Mouse (Mus musculus) layer of hippocampus, postnatal 36 days (tissue): Measurements from ENCODE around the gene Mef2d. TPM values are rescaled to one million over a fixed set of nuclear protein-coding genes. Genes with fewer than 3 reads are reported as not detected.

Experiments used
- DNase-seq, 2 experiments: peaks; one replicate each; pipeline ENCODE4 v3.0.0; 2022
- total RNA-seq, 2 experiments: library from RNA; stranded (reverse); gene quantifications; 2 replicates each; pipeline ENCODE4 v1.2.3; 2021

The Mef2d gene
- total RNA-seq, 2 experiments from 2014 or later = 191 to 207 TPM

DNA sequence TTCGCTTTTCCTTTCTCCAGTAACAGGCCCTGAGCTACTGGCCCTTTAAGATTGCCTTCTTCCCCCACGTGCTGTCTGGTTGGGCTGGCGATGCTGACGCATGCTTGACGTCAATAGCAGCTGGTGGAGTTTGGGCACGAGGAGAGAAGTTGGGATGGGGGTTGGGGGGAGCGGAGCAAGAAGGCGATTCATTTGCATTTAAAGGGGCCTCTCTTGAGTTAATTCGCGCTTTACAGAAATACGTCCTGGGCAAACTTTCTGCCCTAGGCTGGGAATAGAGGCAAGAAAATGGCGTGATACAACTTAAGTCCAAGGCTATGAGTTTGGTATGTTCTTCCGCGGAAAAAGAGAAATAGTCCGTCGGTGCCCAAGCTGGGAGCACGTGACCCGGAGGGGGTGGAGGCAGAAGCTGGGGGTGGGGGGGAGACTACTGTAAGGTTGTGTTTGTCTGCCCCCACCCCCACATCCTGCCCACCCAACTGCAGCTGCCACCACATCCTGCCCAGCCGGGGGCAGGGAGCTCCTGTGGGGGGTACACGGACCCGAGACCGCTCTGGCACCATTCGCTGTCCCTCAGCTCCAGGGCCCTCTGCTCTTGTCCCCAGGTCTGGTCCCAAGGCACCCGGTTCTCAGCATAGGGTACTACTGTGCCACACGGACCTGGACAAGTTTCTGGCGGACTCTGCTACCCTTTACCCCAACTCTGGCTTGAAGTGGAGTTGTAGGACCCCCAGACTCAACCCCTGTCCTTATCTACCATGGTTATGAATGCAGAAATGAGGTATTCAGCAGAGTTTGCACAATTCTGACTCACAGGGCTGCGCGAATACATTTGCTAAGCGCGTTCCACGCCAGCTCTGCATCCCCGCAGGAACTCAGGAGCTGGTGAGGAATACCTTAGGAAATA, 3.6 kb upstream of the Mef2d start:
- DNase-seq = peak; percentile 96 to 97

DNA sequence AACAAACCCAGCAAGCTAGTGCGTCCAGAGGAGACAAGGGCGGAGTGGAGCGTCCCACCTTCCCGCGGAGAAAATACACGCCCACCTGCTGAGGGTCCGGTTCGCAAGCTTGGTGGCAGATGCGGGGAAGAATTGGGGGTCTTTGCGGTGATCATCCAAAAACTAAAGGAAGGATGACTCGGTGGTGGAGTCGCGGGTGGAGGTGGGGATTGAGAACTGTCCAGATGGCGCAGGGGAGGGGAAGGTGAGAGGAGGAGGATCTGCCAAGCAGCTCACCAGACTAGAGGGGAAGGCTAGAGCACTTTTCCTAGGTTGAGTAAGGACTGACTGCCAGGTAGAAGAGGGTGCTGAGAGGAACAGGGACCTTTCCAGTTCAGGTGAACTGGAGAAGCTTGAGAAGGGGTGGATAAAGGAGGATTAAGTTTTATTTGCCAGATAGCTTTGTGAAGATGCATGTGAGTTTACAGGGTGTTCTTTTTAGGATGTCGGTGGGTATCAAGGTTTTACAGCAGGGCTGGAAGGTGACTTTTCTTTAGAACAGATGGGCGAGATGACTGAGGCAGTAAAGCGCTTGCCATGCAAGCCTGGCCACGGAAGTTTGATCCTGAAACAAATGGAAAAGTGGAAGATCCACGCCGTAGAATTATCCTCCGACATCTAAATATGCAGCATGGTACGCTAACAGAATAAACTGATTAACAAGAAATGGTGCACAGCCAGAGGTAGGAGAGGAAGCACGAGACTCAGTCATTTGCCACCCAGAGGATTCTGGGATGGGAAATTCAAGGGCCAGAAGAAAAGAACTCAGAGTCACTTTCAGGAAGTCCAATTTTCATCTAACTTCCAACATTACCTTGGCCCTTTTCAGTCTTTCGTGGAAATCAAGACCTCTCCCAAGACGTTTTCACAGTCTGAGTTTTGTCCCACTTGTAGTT, 2.7 kb upstream of the Mef2d start:
- no peak for DNase-seq

DNA sequence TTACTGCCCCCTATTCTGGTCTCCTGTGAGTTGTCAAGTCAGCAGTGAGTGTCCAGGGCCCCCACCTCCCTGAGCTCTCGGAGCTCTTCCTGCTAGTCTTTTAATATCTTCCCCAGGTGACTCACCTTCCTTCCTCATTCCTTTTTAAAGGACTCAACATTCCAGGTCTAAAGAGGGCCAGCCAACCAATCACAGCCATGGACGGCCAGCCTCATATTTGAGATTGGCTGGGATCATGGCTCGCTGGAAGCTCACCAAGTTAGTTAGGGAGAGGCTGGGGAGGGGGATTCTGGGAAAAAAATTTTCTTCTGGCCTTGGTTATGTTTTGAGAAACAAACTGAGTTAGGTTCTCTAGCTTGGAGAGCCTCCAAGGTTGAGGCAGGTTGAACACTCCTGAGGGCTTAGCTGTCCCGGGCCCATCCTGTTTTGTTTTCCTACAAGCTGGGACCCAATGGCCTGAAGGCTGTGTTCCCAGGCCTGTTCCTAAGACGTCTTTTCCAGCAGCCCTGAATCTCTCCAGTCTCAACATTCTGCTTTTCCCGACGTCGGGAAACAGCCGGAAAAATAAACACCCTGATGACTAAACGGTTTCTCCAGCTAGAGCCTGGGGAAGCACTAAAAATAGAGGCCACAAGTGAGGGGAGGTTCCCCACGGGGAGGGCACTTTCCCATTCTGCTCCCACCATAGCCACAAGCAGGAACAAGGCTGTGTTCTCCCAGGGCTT, 1.8 kb upstream of the Mef2d start:
- no peak for DNase-seq

DNA sequence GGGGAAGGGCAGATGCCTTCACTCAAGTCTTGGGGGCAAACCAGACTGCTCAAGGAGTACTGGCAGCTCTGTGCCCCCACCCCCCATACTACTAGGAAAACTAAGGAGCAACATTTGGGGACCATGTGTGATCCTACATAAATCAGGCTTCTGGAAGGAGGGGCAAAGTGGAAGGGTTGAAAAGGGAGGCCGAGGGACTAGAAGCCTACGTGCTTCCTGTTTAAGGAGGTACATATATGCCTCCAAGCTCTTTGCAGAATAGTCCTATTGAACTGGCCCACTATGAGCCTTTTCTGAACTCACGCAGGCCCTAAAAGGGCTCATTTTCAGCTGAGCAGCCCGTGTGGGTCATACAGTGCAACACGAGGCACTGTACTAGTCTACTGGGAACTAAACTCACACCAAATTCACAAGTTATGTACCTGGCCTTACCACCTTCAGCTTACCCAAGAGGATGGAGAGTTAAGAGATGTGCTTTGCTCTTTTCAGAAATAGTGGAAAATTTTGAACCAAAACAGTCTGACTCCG, 1.2 kb upstream of the Mef2d start:
- DNase-seq = no peak

DNA sequence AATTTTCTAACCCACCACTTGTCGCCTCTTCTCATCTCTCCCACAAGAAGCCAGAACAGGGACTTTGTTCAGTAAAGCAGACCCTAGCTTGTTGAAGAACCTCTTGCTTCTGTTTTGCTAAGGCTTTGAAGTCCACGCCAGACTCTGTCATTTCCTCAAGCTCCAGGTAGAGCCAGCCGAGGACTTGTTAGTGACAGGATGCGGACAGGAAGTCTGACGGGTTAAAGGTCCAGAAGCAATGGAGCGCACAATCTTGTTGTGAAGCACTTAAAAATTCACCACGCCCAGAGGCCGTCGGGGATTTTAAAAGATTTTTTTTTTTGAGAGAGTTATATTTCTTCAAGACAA, 759 bp upstream of the Mef2d start:
- no peak for DNase-seq

DNA sequence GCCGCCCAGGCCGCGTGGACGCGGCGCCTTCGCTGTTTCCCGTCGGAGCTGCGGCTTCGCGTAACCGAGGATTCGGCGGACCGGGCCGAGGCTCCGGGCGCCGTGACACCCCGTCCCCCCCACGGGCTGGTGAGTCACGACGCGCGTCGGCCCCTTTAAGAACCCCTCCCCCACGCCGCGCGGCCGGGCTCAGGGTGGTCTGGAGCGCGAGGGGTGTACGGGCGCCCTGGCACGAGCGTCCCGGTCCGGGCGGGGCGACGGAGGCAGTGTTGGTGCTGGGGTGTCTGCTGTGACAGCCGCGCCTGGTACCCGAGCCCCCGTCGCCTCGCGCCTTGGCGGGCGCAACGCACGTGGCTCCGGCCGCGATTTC, 359 bp downstream of the Mef2d start:
- DNase-seq = no peak

DNA sequence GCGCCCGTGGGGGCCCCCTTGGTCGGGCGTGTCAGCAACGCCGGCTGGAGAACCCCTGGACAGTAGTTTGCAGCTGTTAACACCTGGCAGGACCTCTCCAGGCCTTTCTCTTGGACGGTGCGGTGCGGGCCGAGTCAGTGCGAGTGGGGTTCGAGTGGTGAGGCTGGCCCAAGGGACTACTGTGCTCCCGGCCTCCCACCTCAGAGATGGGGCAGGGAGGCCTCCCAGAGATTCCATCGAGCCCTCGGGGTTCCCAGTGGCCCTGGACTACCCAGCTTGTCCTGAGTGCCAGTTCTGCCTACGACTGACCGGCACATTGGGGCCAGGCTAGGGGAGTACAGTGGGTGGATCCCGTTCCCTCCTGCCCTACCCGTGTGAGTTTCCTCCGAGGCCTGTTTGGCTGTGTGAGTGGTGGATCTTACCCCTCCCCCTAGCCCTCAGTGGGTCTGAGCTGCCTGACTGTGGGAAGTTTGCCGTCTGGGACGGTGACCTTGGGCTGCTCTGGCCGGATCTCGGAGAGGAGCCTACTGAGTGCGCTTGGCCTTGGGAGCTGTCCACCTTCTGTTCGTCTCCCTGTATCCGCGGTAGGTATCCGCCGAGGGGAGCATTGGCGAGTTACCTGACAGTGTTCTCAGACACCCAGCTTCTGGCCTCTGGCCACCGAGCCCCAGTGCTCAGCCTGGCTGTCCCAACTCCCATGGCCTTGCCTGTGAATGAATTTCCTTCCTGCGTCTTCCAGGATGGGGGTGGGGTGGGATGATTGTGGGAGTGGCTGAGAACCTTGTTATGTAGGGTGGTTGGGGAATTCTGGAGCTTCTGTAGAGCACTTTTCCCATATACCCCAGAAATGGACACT, 972 bp downstream of the Mef2d start:
- peak; percentile 55 to 67 for DNase-seq

DNA sequence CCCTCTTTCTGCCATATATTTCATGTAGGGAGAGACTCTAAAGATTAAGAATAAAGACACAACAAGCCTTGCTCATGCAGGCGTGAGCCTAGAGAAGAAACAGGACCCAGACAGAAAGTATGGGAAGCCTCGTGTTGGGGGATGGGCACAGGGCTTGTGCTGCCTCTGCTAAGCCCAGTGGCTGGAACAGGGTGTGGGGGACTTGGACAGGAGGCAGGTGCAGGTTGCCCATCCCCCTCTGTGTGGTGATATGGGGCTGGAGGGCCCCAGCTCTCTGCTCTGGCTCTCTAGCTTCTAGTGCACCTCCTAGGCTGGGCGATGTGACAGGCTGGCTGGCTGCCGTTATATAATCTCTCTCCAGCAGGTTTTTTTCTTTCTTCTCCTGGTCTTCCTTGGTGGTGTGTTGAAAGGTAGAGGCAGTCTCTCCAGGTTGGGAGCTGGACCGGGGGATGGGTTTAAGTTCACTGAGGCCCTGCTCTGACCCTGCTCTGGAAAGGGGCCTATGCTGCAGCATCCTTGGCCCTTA, 1.9 kb downstream of the Mef2d start:
- DNase-seq = peak in 1 of 2 experiments; percentile 36

DNA sequence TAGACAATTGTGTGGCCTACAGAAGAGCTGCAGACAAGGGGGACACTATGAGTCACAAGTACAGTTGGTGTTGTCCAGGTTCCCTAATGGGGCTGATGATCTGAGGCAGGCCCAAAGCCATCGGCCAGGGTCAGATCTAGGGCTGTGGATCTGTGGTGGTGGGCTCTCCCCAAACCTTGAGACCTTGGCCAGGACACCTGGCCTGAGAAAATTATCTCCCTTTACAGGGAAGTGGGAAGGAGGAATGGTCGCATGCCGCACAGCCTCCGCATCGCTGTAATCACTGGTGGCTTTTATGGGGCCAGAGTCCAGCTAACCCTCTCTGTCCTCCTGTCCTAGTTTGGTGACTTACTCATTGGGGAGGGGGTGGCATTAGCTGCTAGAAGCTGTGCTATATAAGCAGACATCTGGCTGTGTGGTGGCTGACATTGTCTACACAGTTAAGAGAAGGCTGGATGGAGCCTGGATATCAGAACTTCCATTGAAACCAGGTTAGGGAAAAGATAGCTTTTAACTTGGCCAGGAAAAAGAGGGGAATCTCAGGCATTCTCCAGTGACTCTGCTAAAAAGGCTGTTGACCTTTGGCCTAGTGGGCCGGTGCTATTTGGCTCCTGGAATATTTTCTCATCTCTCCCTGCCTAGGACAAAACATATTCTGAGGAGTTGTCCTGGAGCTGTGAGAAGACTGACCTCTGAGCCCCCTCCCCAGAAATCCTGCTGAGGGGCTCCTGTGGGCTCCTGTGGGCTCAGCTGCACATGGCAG, 2.7 kb downstream of the Mef2d start:
- DNase-seq = peak in 1 of 2 experiments; percentile 5

DNA sequence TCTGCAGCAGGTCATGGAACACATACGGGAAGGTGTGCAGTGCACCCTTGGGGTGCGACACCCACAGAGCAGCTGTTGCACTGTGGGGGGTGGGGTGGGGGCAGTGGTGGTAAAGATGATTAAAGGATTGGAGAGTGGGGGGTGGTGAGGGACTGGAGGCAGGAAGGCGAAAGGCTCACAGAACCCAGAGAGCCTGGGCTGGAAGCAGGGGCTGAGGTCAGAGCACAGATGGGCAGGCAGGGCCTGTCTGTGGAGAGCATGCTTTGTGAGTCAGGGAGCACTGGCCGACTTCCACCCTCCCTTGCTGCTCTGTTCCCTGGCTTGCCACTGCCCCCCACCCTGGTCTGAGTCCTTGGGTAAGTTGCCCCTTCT, 3.2 kb downstream of the Mef2d start:
- DNase-seq = no peak

DNA sequence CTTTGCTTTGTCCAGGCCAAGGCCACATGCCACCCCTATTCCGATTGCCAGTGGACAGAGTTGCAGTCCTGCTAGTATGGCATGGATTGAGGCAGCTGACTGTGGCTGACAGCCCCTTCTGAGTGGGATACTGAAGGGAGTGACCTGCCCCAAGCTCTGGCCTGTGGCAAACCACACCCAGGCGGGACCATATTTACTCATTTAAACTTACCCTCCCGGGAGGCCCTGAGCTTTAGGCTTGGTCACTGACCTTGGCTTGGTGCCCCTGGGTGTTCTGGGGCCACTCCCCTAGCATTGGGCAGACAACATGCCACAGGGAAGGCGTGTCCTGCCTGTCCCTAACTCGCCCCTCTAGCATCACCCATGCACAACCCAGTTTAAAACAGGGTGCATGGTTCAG, 3.8 kb downstream of the Mef2d start:
- no peak for DNase-seq

DNA sequence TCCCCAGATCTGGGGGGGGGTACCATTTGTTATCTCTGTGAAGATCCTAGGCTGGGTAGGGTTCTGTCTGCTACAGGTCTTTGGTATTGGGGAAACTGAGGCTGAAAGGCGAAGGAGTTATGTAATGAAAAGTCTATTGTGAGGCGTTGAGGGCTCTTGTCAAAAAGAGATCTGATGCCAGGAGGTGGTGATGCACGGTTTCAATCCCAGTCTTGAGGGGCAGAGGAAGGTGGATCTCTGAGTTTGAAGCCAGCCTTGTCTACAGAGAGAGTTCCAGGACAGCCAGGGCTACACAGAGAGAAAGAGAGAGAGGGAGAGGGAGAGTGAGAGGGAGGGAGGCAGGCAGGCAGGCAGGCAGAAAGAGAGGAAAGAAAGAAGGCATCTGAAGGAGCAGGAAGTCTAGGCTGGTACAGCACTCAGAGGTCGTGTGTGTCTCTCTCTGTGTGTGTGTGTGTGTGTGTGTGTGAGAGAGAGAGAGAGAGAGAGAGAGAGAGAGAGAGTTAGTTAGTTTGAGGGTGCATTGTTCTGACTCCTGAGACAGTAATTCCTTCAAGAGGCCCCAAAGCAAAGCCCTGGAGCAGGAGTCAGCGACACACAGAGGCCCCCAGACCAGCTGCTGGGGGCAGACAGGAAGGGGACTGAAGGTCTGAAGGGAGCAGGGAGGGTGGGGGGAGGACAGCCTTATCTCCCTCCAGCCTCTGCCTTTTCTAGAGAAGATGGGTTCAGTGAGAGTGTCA, 4.4 kb downstream of the Mef2d start:
- no peak for DNase-seq

DNA sequence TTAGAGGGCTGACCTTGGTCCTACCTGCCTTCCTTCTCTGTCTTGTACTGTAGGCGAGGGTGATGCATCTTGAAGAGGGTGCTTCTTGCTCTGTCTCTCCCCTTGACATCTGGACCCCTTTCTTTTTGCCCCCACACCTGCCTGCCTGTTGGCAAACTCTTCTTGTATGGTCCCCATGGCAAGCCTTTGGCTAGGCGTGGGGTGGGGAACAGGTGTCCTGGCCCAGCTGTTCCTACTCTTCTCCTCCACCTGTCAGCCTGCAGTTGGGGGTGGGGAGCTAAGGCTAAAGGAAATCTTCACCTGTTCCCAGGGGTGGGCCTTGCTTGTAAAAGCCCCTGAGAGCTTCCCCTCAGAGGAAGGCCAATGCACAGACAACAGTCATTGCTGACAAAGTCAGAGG, 5.3 kb downstream of the Mef2d start:
- no peak for DNase-seq

DNA sequence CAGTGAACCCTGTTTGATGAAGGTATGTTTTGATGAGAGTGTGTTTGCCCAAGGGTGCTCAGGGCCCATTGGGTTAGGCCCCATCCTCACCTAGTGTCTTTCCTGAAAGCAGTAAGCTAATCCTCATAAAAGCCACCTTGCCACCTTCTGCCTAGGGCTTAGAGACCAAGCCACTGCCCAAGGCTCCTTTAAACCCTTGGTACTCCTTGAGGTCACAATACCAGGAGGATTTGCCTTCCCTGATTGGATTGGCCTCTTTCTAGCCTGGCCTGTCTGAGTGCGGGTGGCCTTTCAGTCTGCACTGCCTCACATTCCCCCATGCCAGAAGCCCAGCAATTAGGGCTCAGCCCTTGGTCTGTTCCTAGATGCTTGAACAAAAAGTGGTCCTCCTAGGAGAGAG, 5.7 kb downstream of the Mef2d start:
- DNase-seq = no peak

DNA sequence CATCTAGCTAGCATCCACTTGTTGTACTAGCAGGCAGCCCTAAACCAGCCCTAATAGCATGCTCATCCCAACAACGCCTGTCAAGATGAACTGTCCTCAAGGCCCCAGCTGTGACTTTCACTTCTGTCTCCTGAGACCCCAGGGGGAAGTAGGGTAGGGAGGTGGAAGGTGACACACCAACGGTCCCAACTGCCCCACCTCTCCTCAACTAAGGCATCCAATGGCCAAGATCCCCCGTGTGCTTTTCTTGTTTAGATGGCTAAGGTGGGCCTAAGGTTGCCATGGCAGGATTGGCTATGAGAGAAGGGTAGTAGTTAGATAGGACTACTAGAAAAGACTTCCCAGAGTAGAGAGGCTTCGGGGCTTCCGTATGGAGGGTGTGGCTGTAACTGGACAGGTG, 6.2 kb downstream of the Mef2d start:
- no peak for DNase-seq

DNA sequence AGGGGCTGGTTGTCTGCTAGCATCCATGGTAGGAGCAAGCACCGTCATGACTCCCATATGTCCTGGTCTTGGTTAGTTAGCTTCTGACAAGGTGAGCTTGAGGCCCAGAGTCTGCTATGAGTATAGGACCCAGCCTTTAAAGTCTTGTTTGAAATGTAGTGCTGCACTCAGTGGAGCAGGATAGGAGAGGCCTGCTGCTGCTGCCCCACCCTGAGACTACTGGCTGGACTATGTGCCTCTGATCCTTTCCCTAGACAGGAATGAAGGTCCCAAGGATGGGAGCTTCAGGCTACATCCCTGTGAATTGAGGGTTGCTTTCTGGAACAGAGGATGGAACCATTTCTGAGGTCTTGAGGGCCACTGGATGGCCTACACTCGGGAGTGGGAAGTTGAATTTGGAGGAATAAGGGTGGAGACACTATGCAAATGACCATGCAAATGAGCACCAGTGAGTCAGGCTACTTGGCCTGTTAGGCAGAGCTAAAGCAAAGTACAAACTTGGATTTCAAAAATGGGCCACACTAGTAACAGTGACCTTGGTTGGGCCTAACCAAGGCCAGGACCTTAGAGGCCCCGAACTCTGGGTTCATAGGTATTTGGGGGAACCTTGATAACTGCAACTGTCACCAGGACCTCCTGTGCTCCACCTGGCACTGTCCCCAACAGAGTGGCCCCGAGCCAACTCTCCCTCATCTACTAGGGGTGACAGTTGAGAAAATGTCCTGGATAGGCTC, 6.8 kb downstream of the Mef2d start:
- DNase-seq = no peak

DNA sequence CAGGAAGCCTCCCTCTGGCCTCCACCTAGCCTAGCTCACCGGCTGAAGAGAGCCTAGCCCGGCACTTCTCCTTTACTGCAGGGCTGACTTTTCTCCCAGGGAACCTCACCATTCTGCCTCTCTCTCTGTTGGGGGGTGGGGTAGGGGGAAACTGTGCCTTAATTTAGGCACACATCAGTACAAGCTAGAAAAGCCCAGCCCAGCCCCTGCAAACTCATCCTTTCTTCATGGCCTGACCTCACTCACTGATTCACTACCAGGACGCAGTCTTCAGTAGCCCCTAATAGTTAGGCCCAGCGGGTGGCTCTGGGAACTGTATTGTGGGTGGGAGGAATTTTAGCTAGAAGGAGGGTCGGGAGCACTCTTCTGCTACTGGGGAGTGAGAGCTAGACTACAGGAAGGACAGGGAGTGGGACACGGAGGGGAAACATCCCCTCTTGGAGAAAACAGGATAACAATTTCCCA, 7.4 kb downstream of the Mef2d start:
- DNase-seq = no peak

DNA sequence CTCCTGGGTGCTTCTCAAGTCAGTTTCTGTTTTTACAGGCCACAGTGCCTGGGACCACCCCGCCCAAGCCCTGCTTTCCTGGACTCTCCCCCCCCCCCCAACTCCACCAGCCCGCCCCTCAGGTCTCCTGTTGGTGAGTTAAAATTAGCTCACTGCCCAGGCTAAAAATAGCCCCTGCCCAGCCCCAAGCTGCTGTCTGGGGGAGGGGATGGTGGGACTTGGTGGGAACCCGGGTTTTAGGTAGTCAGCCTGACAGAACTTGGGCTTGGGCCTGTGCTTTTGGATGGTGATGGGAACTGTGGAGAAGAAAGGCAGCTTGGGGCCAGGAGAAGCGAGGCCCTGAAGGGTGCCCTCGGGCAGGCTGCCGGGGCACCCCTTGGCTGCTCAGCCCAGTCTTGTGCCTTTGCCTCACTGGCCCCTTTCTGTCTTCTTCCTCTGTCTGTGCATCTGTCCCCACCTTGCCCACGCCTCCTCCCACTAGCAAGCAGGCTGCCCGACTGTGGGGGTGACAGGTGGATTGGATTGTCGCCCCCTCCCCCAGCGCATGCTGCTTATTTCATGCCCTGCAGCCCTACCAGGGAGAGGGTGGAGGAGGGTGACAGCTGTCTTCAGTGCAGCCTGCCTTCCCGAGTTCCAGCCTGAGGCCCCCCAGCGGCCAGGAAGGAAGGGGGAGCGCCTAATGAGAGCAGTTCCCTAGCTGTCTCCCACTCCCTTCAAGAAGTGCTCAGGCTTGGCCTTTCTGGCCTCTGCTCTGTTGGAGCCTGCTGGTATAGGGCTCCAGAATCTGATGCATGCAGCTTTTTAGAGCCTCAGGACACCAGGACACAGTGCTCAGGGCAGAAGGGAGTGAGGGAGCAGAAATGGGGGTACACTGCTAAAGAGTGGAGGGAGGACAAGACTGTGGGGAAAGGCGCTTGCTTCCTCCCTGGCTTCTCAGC, 8.2 kb downstream of the Mef2d start:
- peak; percentile 75 to 79 for DNase-seq
